21 mouse cellular contexts compared by ENCODE assay signal in the genomic region with DNA sequence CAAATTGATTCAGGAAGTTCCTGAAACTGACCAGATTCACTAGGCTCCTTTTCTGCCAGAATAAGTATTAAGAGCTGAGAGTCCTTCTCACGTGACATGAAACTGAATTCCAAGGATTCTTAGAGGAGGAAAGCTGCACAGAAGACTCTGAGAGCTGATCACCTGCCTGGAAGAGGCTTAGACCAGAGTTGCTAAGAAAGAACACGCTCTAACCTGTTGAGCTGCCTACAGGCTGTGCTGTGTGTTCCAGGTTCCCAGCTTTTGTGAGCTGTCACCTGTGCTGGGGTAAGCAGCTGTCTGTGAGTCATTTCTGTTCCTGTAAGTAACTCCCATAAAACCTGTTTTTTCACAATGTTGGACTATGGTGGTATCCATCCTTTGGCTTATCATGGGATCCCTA. TPM values are rescaled to one million over a fixed set of nuclear protein-coding genes. Genes with fewer than 3 reads are reported as not detected.
DNase-seq lines count a peak whose midpoint lies in the region; ATAC-seq and TF ChIP-seq lines count a peak whose summit lies in the region.
"Had no signal": no experiment of that assay in that cellular context is flagged by ENCODE, and none has a peak within 500 bp of the region (broad histone marks: within the 10 kb centered on the region; RNA-seq: fewer than 3 reads in every experiment).

No protein-coding gene starts in this region.

- no peaks in the 10 kb centered on the region for H3K9me3 ChIP-seq in stomach, embryonic 16.5 days (replicated peaks; ENCODE audit: control insufficient read depth, low read length)
- no peaks in the 10 kb centered on the region for H3K9me3 ChIP-seq in stomach, postnatal 0 days (ENCODE audit: control insufficient read depth, low read length)
- H3K9me3 ChIP-seq: G1E had no signal

- H3K4me3 ChIP-seq in stomach, embryonic 16.5 days (replicated peaks; ENCODE audit: low read length): no peak overlapping the region
- no peak overlapping the region for H3K4me3 ChIP-seq in stomach, postnatal 0 days (ENCODE audit: low read depth, low read length)

- H3K36me3 ChIP-seq in stomach, embryonic 16.5 days (ENCODE audit: control insufficient read depth, insufficient read depth, low read length): peaks cover 26% of the 10 kb centered on the region
- peaks cover 1% of the 10 kb centered on the region for H3K36me3 ChIP-seq in stomach, postnatal 0 days (ENCODE audit: control insufficient read depth, insufficient read depth, low read length)
- H3K36me3 ChIP-seq: G1E had no signal

- H3K27ac ChIP-seq in stomach, embryonic 16.5 days (ENCODE audit: low read length): no peak overlapping the region; the same call in 1 of the 2 replicates
- no peak overlapping the region for H3K27ac ChIP-seq in stomach, postnatal 0 days (replicated peaks)

- TF ChIP-seq CTCF in stomach, postnatal 0 days (IDR thresholded peaks at IDR 0.05; ENCODE audit: low read depth): no peak

- no peak for DNase-seq in stomach, postnatal 0 days (ENCODE audit: low spot score)
- DNase-seq in fat pad, adult 2 months (ENCODE audit: extremely low read depth, low read depth, low spot score): peak; percentile 52
- no peak for DNase-seq in retina, embryonic 14.5 days (ENCODE audit: low spot score)
- DNase-seq: adrenal gland, adult 2 months; adrenal gland, adult 8-10 months; adrenal gland, postnatal 10 days; adrenal gland, postnatal 14 days; adrenal gland, postnatal 25 days; adrenal gland, postnatal 36 days; B cell, adult 2 months; cerebellum, adult 11 months; cerebellum, adult 11-12 months; cerebellum, adult 18-20 months had no signal

- H3K4me2 ChIP-seq in stomach, embryonic 16.5 days (ENCODE audit: low read depth, low read length): no peak overlapping the region
- H3K4me2 ChIP-seq in stomach, postnatal 0 days (replicated peaks; ENCODE audit: low read depth): no peak overlapping the region

- 0 out of 2 replicates have a peak, but pooled peaks have one; percentile 53 for ATAC-seq in stomach, embryonic 16.5 days (ENCODE audit: insufficient read depth, low FRiP score)
- ATAC-seq in stomach, postnatal 0 days (ENCODE audit: low FRiP score, low TSS enrichment): no peak
- ATAC-seq: activated CD4-positive, CD25-positive, alpha-beta regulatory T cell, adult 4 months; CD4-positive, CD25-positive, alpha-beta regulatory T cell, adult 4 months; Patski had no signal

- H3K9ac ChIP-seq in stomach, embryonic 16.5 days (ENCODE audit: low read length): no peak overlapping the region
- H3K9ac ChIP-seq in stomach, postnatal 0 days (ENCODE audit: low read length): no peak overlapping the region

- H3K27me3 ChIP-seq in stomach, embryonic 16.5 days (ENCODE audit: control insufficient read depth, insufficient read depth, low read length): no peaks in the 10 kb centered on the region
- H3K27me3 ChIP-seq in stomach, postnatal 0 days (ENCODE audit: control insufficient read depth, insufficient read depth, low read length): no peaks in the 10 kb centered on the region
- H3K27me3 ChIP-seq: CH12.LX, Patski had no signal

- 74% methylated on average over 2 of the region's 2 CpGs for WGBS in stomach, embryonic 16.5 days
- WGBS in stomach, postnatal 0 days: 74% methylated on average over 2 of the region's 2 CpGs

- no peaks in the 10 kb centered on the region for H3K4me1 ChIP-seq in stomach, embryonic 16.5 days (ENCODE audit: control insufficient read depth, insufficient read depth, low read length)
- H3K4me1 ChIP-seq in stomach, postnatal 0 days (replicated peaks; ENCODE audit: control insufficient read depth, insufficient read depth): no peaks in the 10 kb centered on the region

- no peak for TF ChIP-seq EP300 in stomach, postnatal 0 days (optimal IDR thresholded peaks at IDR 0.05)

RNA-seq across cellular contexts. Expression of a gene that starts 33.1 kb away (rescaled TPM):
- polyA plus RNA-seq in stomach, embryonic 16.5 days (2015; fragmentation: Nextera tagmentation; extraction: Ambion mirVana): 2.1 and 2.6 TPM in 2 replicates
- 0.65 and 0.86 TPM in 2 replicates for polyA plus RNA-seq in stomach, postnatal 0 days (2015; fragmentation: Nextera tagmentation; extraction: Ambion mirVana)

RNA-seq across cellular contexts. Expression of a gene that starts 39.0 kb away (rescaled TPM):
- 28.5 and 28.6 TPM in 2 replicates for polyA plus RNA-seq in stomach, embryonic 16.5 days (2015; fragmentation: Nextera tagmentation; extraction: Ambion mirVana)
- 7.9 and 8.6 TPM in 2 replicates for polyA plus RNA-seq in stomach, postnatal 0 days (2015; fragmentation: Nextera tagmentation; extraction: Ambion mirVana)

RNA-seq across cellular contexts. Expression of a gene that starts 40.9 kb away (rescaled TPM):
- polyA plus RNA-seq in stomach, embryonic 16.5 days (2015; fragmentation: Nextera tagmentation; extraction: Ambion mirVana): not detected in 2 replicates
- polyA plus RNA-seq in stomach, postnatal 0 days (2015; fragmentation: Nextera tagmentation; extraction: Ambion mirVana): not detected in 2 replicates
- polyA plus RNA-seq: activated CD4-positive, CD25-positive, alpha-beta regulatory T cell, adult 4 months; brain, embryonic 14.5 days; C2C12; CD4-positive, CD25-positive, alpha-beta regulatory T cell, adult 4 months; G1E had no signal

RNA-seq across cellular contexts. Expression of a gene that starts 54.1 kb away (rescaled TPM):
- polyA plus RNA-seq in stomach, embryonic 16.5 days (2015; fragmentation: Nextera tagmentation; extraction: Ambion mirVana): 41.9 and 44.5 TPM in 2 replicates
- polyA plus RNA-seq in stomach, postnatal 0 days (2015; fragmentation: Nextera tagmentation; extraction: Ambion mirVana): 21.1 and 22.4 TPM in 2 replicates
